Mouse (Mus musculus) telencephalon, adult 2 months (tissue): ENCODE data around the gene Gm813.

Source experiments
- DNase-seq: peaks from one replicate; pipeline ENCODE4 v3.0.0-alpha.2; 2011; ENCODE audit warnings: low read depth, low spot score

The Gm813 gene

DNA sequence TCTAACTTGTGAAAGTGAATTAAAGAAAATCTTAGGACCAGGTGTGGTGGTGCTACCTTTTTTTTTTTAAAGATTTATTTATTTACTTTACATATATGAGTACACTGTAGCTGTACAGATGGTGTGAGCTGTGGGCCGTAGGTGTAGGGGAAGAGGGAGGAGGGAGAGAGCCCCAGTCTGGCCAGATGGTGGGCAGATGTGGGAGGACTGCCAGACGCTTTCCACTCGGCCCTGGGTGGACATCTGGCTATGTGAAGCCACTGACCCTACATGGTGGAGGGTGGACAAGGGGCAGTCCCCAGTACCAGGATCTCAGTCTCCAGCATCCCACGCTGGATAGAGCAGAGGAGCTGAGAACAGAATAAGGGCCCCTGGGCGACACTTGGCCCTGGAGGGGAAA lies 9.7 kb downstream of the Gm813 start:
- DNase-seq: no peak

DNA sequence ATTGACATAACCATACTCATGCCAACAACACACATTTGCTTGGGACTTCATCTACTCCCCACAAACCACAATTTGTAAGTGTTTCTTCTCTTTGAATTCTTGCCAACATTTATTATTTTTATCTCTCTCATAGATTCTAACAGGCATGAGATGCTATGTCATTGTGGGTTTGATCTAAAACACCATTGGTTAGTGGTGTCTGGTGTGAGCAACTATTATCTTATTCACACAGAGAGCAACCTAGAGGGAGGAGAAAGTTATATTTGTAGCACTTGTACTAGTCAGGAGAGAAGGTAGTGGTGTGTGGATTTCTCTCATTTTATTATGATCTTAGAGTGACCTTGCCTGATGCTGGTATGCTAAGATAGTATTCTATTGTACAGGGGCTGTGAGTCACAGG lies 12.1 kb downstream of the Gm813 start:
- DNase-seq: no peak

DNA sequence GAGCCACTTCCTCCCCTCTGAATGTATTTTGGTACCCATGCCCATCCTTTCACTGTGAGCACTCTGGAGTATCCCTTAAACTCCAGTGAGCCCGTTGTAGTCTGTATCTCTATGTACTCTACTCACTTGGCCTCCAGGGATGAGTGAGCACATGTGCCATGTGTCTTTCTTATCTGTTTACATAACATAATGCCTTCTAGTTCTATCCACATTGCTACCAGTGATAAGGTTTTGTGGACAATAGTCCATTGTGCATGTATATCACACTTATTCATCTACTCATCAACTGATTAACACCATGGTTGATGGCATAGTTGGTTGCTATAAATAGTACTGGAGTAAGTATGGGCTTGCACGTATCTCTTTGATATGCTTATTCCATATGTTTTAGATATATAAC lies 12.9 kb downstream of the Gm813 start:
- DNase-seq: no peak

DNA sequence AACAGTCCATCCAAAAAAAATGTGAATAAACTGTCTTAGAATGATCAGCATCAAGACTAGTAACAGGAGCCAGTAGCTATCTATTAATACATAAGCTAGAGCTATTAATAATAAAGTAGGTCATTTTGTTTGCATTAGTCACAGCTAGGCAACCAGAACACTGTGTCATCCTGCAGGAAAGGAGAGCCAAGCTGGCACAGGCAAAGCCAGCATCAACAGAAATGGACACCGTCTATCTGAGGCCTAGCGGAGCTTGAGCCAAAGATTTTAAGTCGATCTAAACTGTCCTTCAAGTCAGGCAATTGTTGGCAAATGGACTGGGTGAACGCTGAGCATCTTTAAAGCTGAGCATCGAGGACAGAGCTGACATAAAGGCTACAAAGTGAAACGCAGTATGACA lies 15.9 kb downstream of the Gm813 start:
- DNase-seq: no peak

DNA sequence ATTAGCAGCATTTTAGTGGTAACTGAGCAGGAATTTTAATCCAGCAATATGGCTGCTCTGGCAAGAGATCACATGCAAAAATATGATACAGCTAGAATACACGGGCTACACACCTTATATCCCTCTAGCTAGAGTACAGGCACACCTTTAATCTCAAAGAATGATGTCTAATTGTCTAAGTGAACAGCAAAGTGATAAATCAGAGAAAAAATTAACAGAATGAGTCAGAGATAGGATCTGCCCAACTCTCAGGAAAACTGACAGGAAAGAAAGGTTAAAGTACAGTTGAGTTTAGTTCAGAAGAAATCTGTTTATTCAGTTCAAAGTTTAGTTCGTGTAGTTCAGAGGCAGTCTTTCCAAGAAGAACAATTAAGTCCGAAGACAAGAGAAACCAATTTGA lies 25.5 kb downstream of the Gm813 start:
- no peak for DNase-seq

DNA sequence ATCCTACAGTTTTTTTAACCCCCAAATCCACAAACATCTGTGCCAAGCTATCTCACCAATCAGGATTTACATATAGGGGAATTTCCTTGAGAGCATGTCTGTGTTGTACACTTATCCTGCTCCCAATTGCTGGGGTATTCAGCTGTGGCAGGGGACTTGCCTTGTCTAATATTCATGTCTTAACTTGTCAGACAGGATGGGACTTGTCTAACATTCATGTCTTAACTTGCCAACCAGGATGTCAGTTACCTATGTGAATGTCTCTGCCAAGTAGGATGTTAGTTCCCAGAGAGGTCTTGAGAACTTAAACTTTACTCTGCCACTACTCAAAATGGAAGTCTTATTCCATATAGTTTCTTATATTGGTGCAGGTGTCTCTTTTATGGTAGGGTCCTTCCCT lies 27.3 kb downstream of the Gm813 start:
- DNase-seq: no peak

DNA sequence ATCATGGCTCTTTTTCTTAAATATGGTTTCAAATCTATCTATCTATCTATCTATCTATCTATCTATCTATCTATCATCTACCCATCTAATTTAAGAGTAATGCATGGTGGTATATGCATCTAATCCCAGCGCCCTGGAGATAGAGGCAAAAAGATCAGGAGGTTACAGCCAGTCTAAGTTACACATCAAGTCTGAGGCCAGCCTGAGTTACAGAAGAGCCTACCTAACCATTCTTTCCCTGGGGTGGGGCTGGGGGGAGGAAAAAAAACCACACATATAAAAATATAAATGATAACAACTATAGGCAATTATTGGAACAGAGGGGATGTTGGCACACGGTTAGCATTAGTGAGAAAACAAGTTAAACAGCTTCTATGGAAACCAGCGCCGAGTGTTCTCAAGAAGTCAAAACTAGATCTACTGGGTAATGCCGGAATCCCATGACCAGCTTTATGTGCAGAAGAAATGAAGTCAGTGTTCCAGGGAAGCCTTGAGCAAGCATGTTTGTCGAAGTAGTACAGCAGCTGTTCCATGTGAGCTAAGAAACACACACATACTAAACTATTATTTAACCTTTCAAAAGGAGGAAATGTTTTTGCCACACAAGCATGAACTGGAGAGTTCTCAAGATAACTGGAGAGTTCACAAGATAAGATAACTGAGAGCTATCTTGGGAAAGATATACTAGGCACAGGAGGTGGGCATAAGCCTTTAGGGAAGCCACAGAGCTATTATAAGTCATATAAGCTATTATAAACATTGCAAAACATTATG lies 42.6 kb downstream of the Gm813 start:
- DNase-seq: no peak

DNA sequence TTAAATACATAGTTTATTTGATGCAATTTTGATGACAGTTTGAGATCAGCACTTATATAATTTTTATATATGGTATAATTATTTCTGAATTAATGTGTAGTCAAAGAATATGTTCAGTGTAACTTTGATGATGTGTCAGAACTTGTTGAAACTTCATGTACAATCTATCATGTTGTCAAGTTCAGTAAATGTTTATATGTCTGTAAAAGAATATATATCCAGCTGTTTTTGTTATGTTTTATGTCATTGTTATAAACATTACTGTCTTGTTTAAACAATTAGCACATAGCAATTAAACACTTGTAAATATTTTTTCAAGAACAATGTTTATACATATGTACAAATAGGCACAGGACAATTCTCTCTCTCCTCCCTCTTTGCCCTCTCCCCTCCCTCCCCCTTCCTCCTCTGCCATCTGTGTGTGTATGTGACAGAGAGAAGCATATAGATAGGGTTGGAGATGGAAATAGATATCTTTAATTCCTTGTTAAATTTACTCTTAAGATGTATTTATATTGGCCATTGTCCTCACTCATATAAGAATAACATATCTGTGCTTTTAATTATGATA lies 46.0 kb downstream of the Gm813 start:
- DNase-seq: no peak
